Mouse (Mus musculus): ENCODE data around the gene Eif5a.

GRCm38 (mm10) chr11:69872451-69872850 lies 49.3 kb downstream of the Eif5a start:
- TF ChIP-seq POLR2A (IDR thresholded peaks at IDR 0.05; ENCODE audit: insufficient read length, low read depth): no peak
- no peak for TF ChIP-seq USF1 (IDR thresholded peaks at IDR 0.05; ENCODE audit: low read depth)
- no peak for TF ChIP-seq E2F4 (IDR thresholded peaks at IDR 0.05; ENCODE audit: insufficient read depth)
- no peak for TF ChIP-seq SRF (IDR thresholded peaks at IDR 0.05; ENCODE audit: control insufficient read depth, insufficient read length, low read depth)
- TF ChIP-seq TCF12 (IDR thresholded peaks at IDR 0.05; ENCODE audit: insufficient read depth, poor library complexity, severe bottlenecking): no peak
- no peak for TF ChIP-seq CEBPB (IDR thresholded peaks at IDR 0.05; ENCODE audit: insufficient read depth, poor library complexity, severe bottlenecking)
- TF ChIP-seq POLR2AphosphoS2 (IDR thresholded peaks at IDR 0.05; ENCODE audit: insufficient read length, low read depth): no peak

Measured in myocyte (in vitro differentiated cells).